Mouse (Mus musculus) olfactory bulb, adult 2 months (tissue): Measurements from ENCODE around the gene Tgfbr3l.

Experiments
- CTCF ChIP-seq: fragments of 200-500 bp; IDR thresholded peaks from 2 replicates; pipeline ENCODE4 v1.5.1; 2012; ENCODE audit warnings: low read depth, mild to moderate bottlenecking, low read length, moderate library complexity; ENCODE audit not compliant: insufficient read depth
- POLR2A ChIP-seq: fragments of 200-500 bp; IDR thresholded peaks from 2 replicates; pipeline ENCODE4 v1.6.1; 2012; ENCODE audit warnings: mild to moderate bottlenecking, low read depth, low read length, moderate library complexity; ENCODE audit not compliant: insufficient read depth

DNA sequence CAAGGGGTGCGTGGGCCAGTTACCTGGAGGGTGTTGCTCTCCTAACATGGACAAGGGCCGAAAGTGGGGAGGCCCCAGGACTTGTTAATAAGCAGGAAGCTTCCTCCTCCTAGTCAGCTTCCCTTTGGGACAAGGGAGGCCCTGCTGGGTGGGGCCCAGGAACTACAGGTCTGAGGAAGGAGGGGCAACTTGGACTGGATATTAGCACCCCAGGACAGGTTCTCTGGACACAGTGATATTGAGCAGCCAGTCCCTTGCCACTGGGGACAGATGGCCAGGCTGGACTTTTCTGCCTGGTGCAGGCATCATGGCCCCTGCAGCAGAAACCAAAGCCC is 41.0 kb upstream of the Tgfbr3l start:
- TF ChIP-seq CTCF (no peak), POLR2A (no peak)
